Mouse (Mus musculus) liver, postnatal 0 days (tissue): ENCODE data around the gene Ptpn13. TPM values are rescaled to one million over a fixed set of nuclear protein-coding genes. Genes with fewer than 3 reads are reported as not detected.

ENCODE experiments used
- ATAC-seq: fragments of 200-750 bp; cut with Nextera tagmentation; 2 replicates; pipeline ENCODE4 v1.8.0; 2017; ENCODE audit warnings: mild to moderate bottlenecking, moderate library complexity
- DNase-seq: peaks from one replicate; pipeline ENCODE4 v3.0.0-alpha.2; 2016
- H3K27ac ChIP-seq: fragments of 300-500 bp; sonication (generic); 2 replicates; pipeline ENCODE4 v1.5.1; 2014; ENCODE audit warnings: antibody characterized with exemption, moderate library complexity, mild to moderate bottlenecking, low read depth
- H3K27me3 ChIP-seq: fragments of 300-500 bp; sonication (generic); 2 replicates; pipeline ENCODE4 v1.6.1; 2014; ENCODE audit warnings: low read length, control low read depth, mixed read lengths; ENCODE audit not compliant: insufficient read depth
- H3K36me3 ChIP-seq: fragments of 300-500 bp; sonication (generic); replicated peaks from 2 replicates; pipeline ENCODE4 v1.6.1; 2014; ENCODE audit warnings: mild to moderate bottlenecking, control low read depth, low read length, moderate library complexity, mixed read lengths; ENCODE audit not compliant: insufficient read depth
- H3K4me1 ChIP-seq: fragments of 300-500 bp; sonication (generic); 2 replicates; pipeline ENCODE4 v1.6.1; 2014; ENCODE audit warnings: antibody characterized with exemption, mild to moderate bottlenecking, control low read depth; ENCODE audit not compliant: insufficient read depth
- H3K4me2 ChIP-seq: fragments of 300-500 bp; sonication (generic); 2 replicates; pipeline ENCODE4 v1.6.1; 2014; ENCODE audit warnings: low read depth, mild to moderate bottlenecking, low read length, moderate library complexity, mixed read lengths
- H3K4me3 ChIP-seq: fragments of 300-500 bp; sonication (generic); 2 replicates; pipeline ENCODE4 v1.5.1; 2014; ENCODE audit warnings: low read depth, low read length
- H3K9ac ChIP-seq: fragments of 300-500 bp; sonication (generic); replicated peaks from 2 replicates; pipeline ENCODE4 v1.6.1; 2014; ENCODE audit warnings: mild to moderate bottlenecking, moderate library complexity
- H3K9me3 ChIP-seq: fragments of 300-500 bp; sonication (generic); 2 replicates; pipeline ENCODE4 v1.6.1; 2016; ENCODE audit warnings: mild to moderate bottlenecking, control low read depth, low read length, mixed read lengths
- CTCF ChIP-seq: sonication (generic); IDR thresholded peaks from 2 replicates; pipeline ENCODE4 v1.5.1; 2016; ENCODE audit warnings: antibody characterized with exemption, low read depth
- EP300 ChIP-seq: IDR thresholded peaks from 2 replicates; pipeline ENCODE4 v1.6.1; 2016; ENCODE audit warnings: antibody characterized with exemption, low read depth, mild to moderate bottlenecking
- WGBS: fragments of 180-500 bp; shearing (Covaris S2); extraction: QIAGEN DNeasy Blood & Tissue Kit; methylation state at CpG from one replicate; pipeline ENCODE4 v1.1.7; 2014; ENCODE audit not compliant: insufficient replicate concordance; 5-methylcytosine and 5-hydroxymethylcytosine counted together
- polyA plus RNA-seq: library from polyadenylated mRNA; unstranded; fragments of >200 nt; fragmentation: Nextera tagmentation; extraction: Ambion mirVana; gene quantifications from 2 replicates; pipeline ENCODE4 v1.2.1, GENCODE M21; 2015

Ptpn13 gene
- polyA plus RNA-seq, 1 experiment from 2014 or later, result 0.38 TPM

GRCm38 (mm10) chr5:103491788-103492187 lies 66.8 kb downstream of the Ptpn13 start:
- Histone ChIP-seq H3K27ac (no peak overlapping the region), H3K4me1 (no peaks in the 10 kb centered on the region), H3K9me3 (no peaks in the 10 kb centered on the region), H3K4me2 (no peak overlapping the region), H3K4me3 (no peak overlapping the region), H3K27me3 (no peaks in the 10 kb centered on the region), H3K9ac (no peak overlapping the region), H3K36me3 (no peaks in the 10 kb centered on the region)
- 73% methylated on average over 5 of the region's 5 CpGs for WGBS
- ATAC-seq (no peak), DNase-seq (no peak)
- TF ChIP-seq EP300 (no peak), CTCF (no peak)

DNA sequence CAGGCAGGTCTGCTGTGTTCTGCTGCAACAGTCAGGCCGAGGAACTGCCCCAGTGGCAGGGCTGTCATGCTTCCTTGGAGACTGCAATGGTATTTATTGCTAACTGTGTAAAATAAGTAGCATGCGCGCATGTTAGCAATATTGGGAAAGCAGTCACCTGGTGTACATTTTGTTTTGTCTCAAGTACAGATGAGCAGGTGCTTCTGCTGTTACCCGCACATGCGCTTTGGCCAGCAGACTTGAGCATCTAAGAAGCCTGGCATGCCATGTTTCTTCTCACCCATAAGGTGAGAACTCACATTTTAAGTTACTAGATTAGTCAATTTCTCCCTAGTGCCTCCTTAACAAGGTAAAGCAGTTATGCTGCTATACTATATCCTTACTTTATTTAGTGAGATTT lies 72.1 kb downstream of the Ptpn13 start:
- no peak for DNase-seq
- WGBS, result 86% methylated on average over 5 of the region's 5 CpGs

DNA sequence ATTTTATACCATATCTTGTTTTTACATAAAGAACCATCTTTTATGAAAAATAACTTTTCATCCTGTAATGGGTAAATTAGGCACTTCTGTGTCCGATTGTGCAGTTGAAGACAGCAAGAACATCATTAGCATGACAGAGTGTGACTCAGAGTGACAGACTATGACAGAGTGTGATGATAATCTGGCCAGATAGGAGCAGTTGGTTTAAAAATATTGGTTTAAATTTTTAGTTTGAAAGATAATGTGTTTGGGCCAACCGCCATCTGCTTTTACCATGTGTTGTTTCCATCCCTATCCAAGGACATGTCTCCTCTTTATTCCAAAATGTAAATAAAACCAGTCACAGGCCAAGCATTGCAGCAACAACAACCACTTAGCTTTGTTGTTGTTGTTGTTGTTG lies 72.5 kb downstream of the Ptpn13 start:
- TF ChIP-seq EP300 (no peak), CTCF (no peak)
- 82% methylated on average over 2 of the region's 2 CpGs for whole genome bisulfite sequencing
- DNase-seq (no peak), ATAC-seq (no peak)
- no peaks in the 10 kb centered on the region for H3K27me3 ChIP-seq
- H3K36me3 ChIP-seq, result no peaks in the 10 kb centered on the region
- H3K27ac ChIP-seq, result no peak overlapping the region
- no peak overlapping the region for H3K9ac ChIP-seq
- 0 out of 2 replicates have a peak, but pooled peaks cover 5% of the 10 kb centered on the region for H3K4me1 ChIP-seq
- no peak overlapping the region for H3K4me3 ChIP-seq
- H3K4me2 ChIP-seq, result no peak overlapping the region
- H3K9me3 ChIP-seq, result no peaks in the 10 kb centered on the region

More for the DNA sequence above, 72.1 kb downstream of the Ptpn13 start:
- ATAC-seq, result no peak
- Histone ChIP-seq H3K9me3 (no peaks in the 10 kb centered on the region), H3K4me3 (no peak overlapping the region), H3K27me3 (no peaks in the 10 kb centered on the region), H3K9ac (no peak overlapping the region), H3K36me3 (no peaks in the 10 kb centered on the region), H3K4me1 (0 out of 2 replicates have a peak, but pooled peaks cover 5% of the 10 kb centered on the region), H3K4me2 (no peak overlapping the region), H3K27ac (no peak overlapping the region)
- no peak for TF ChIP-seq EP300
- no peak for TF ChIP-seq CTCF

- ATAC-seq (peak; percentile 74), DNase-seq (no peak)
- H3K4me2 ChIP-seq, result no peak overlapping the region
- 18% methylated on average over 6 of the region's 6 CpGs for WGBS
- no peaks in the 10 kb centered on the region for H3K27me3 ChIP-seq
- H3K36me3 ChIP-seq, result no peaks in the 10 kb centered on the region
- H3K4me3 ChIP-seq, result no peak overlapping the region
- H3K9me3 ChIP-seq, result no peaks in the 10 kb centered on the region
- H3K9ac ChIP-seq, result no peak overlapping the region
- H3K4me1 ChIP-seq, result 0 out of 2 replicates have a peak, but pooled peaks cover 5% of the 10 kb centered on the region
- H3K27ac ChIP-seq, result no peak overlapping the region
- no peak for TF ChIP-seq CTCF
- no peak for TF ChIP-seq EP300
Measured at GRCm38 (mm10) chr5:103499305-103499704, 74.3 kb downstream of the Ptpn13 start.

DNA sequence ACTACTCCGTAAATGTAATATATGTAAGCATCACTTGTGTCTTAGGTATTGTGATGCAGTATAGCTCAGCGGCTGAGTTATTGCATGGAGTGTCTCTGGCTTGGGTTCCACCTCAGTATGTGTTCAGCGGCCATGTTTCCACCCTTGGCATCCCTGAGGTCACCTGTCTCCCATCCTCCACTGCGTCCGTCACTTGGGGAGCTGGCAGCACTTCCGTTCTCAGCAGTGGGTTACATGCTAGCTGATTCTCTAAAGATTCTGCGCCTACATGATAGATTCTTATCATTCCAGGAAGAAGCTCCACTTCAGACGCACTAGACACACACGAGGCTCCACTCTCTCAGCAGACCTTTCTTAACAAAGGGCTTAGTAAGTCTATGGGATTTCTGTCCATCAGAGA lies 76.1 kb downstream of the Ptpn13 start:
- TF ChIP-seq CTCF, result no peak
- no peak for TF ChIP-seq EP300
- 81% methylated on average over 9 of the region's 9 CpGs for whole genome bisulfite sequencing

DNA sequence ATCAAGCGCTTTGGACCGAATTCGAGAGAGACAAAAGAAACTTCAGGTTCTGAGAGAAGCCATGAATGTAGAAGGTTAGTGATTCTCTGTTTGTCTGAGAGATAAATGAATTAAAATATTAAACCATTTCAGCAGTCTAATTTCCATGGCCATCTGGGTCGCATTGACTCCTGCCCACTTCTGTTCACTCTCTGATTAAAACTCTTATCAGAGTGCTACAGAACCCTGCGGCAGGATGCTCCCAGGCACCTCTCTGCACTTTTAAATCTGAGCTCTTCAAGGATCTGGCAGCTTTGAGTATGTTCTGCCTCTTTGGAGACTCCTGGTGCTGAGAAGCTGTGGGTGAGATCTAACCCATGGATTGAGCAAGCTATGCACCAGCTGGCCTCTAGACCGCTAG lies 76.8 kb downstream of the Ptpn13 start:
- no peak for ATAC-seq

More for the DNA sequence above, 76.1 kb downstream of the Ptpn13 start:
- DNase-seq (no peak), ATAC-seq (no peak)
- Histone ChIP-seq H3K4me1 (0 out of 2 replicates have a peak, but pooled peaks cover 5% of the 10 kb centered on the region), H3K27ac (no peak overlapping the region), H3K9me3 (no peaks in the 10 kb centered on the region), H3K27me3 (no peaks in the 10 kb centered on the region), H3K4me3 (no peak overlapping the region), H3K36me3 (no peaks in the 10 kb centered on the region), H3K9ac (no peak overlapping the region), H3K4me2 (no peak overlapping the region)

More for the DNA sequence above, 76.8 kb downstream of the Ptpn13 start:
- DNase-seq, result no peak
- no peak for TF ChIP-seq CTCF
- TF ChIP-seq EP300, result peak; percentile 60; the same call in 1 of the 2 replicates
- no peaks in the 10 kb centered on the region for H3K9me3 ChIP-seq
- no peak overlapping the region for H3K27ac ChIP-seq
- no peaks in the 10 kb centered on the region for H3K27me3 ChIP-seq
- 0 out of 2 replicates have a peak, but pooled peaks cover 5% of the 10 kb centered on the region for H3K4me1 ChIP-seq
- H3K9ac ChIP-seq, result no peak overlapping the region
- WGBS, result 71% methylated on average over 6 of the region's 6 CpGs
- H3K36me3 ChIP-seq, result no peaks in the 10 kb centered on the region
- H3K4me2 ChIP-seq, result no peak overlapping the region
- no peak overlapping the region for H3K4me3 ChIP-seq
